ENCODE assay signal across 15 mouse cellular contexts in genomic region chr11:33078036-33078435, GRCm38 (mm10).
A peak's percentile ranks its signal among the peaks of the same experiment; 100 is the strongest.
DNase-seq lines count a peak whose midpoint lies in the region; ATAC-seq and TF ChIP-seq lines count a peak whose summit lies in the region.
"Had no signal": no experiment of that assay in that cellular context is flagged by ENCODE, and none has a peak within 500 bp of the region (broad histone marks: within the 10 kb centered on the region; RNA-seq: fewer than 3 reads in every experiment).

No protein-coding gene starts in this region.

- H3K27ac ChIP-seq in forebrain, embryonic 10.5 days = peak overlapping the region; percentile 51; the same call in 1 of the 2 replicates
- H3K27ac ChIP-seq in forebrain, embryonic 16.5 days (ENCODE audit: low read length) = no peak overlapping the region
- H3K27ac ChIP-seq in embryonic facial prominence, embryonic 13.5 days = peak overlapping the region; percentile 78; the same call in 1 of the 2 replicates
- peak overlapping the region; percentile 33 for H3K27ac ChIP-seq in limb, embryonic 14.5 days (replicated peaks; ENCODE audit: low read depth, low read length)
- H3K27ac ChIP-seq: heart, embryonic 10.5 days; macrophage had no signal

- peaks cover 18% of the 10 kb centered on the region for H3K4me1 ChIP-seq in forebrain, embryonic 10.5 days
- peaks cover 9% of the 10 kb centered on the region; the same call in 1 of the 2 replicates for H3K4me1 ChIP-seq in forebrain, embryonic 16.5 days (replicated peaks; ENCODE audit: control insufficient read depth, insufficient read depth, low read length)
- peaks cover 32% of the 10 kb centered on the region for H3K4me1 ChIP-seq in embryonic facial prominence, embryonic 13.5 days
- peaks cover 36% of the 10 kb centered on the region for H3K4me1 ChIP-seq in limb, embryonic 14.5 days (ENCODE audit: control insufficient read depth, insufficient read depth, low read length)

- H3K4me3 ChIP-seq in forebrain, embryonic 10.5 days = no peak overlapping the region
- H3K4me3 ChIP-seq in forebrain, embryonic 16.5 days (replicated peaks; ENCODE audit: low read length) = no peak overlapping the region
- H3K4me3 ChIP-seq in embryonic facial prominence, embryonic 13.5 days = no peak overlapping the region
- no peak overlapping the region for H3K4me3 ChIP-seq in limb, embryonic 14.5 days (replicated peaks; ENCODE audit: low read length)
- H3K4me3 ChIP-seq: heart, embryonic 10.5 days had no signal

- H3K9ac ChIP-seq in forebrain, embryonic 16.5 days (replicated peaks; ENCODE audit: low read depth, low read length) = no peak overlapping the region
- H3K9ac ChIP-seq in embryonic facial prominence, embryonic 13.5 days = no peak overlapping the region
- H3K9ac ChIP-seq in limb, embryonic 14.5 days (ENCODE audit: low read depth, low read length, severe bottlenecking) = no peak overlapping the region

- H3K4me2 ChIP-seq in forebrain, embryonic 16.5 days (ENCODE audit: low read length) = no peak overlapping the region
- H3K4me2 ChIP-seq in embryonic facial prominence, embryonic 13.5 days = no peak overlapping the region
- H3K4me2 ChIP-seq in limb, embryonic 14.5 days (replicated peaks; ENCODE audit: low read depth, low read length, severe bottlenecking) = no peak overlapping the region

- H3K9me3 ChIP-seq in forebrain, embryonic 10.5 days = no peaks in the 10 kb centered on the region
- no peaks in the 10 kb centered on the region for H3K9me3 ChIP-seq in forebrain, embryonic 16.5 days (ENCODE audit: control insufficient read depth, low read length)
- no peaks in the 10 kb centered on the region for H3K9me3 ChIP-seq in embryonic facial prominence, embryonic 13.5 days
- no peaks in the 10 kb centered on the region for H3K9me3 ChIP-seq in limb, embryonic 14.5 days (ENCODE audit: control insufficient read depth, low read length)
- H3K9me3 ChIP-seq: heart, embryonic 10.5 days had no signal

- H3K36me3 ChIP-seq in forebrain, embryonic 10.5 days (replicated peaks) = no peaks in the 10 kb centered on the region
- H3K36me3 ChIP-seq in forebrain, embryonic 16.5 days (ENCODE audit: control insufficient read depth, insufficient read depth) = no peaks in the 10 kb centered on the region
- no peaks in the 10 kb centered on the region for H3K36me3 ChIP-seq in embryonic facial prominence, embryonic 13.5 days
- H3K36me3 ChIP-seq in limb, embryonic 14.5 days (ENCODE audit: control insufficient read depth, insufficient read depth, low read length) = no peaks in the 10 kb centered on the region
- H3K36me3 ChIP-seq: heart, embryonic 10.5 days had no signal

- 0 out of 2 replicates have a peak, but pooled peaks cover 3% of the 10 kb centered on the region for H3K27me3 ChIP-seq in forebrain, embryonic 10.5 days (ENCODE audit: poor library complexity, severe bottlenecking)
- no peaks in the 10 kb centered on the region for H3K27me3 ChIP-seq in forebrain, embryonic 16.5 days (replicated peaks; ENCODE audit: control insufficient read depth, insufficient read depth, low read length)
- peaks cover 9% of the 10 kb centered on the region for H3K27me3 ChIP-seq in embryonic facial prominence, embryonic 13.5 days
- H3K27me3 ChIP-seq in limb, embryonic 14.5 days (ENCODE audit: control insufficient read depth, insufficient read depth, low read length) = no peaks in the 10 kb centered on the region

- no peak for ATAC-seq in forebrain, embryonic 16.5 days
- ATAC-seq in embryonic facial prominence, embryonic 13.5 days (ENCODE audit: insufficient number of reproducible peaks, insufficient read depth, low FRiP score, low TSS enrichment, low read depth) = no peak
- ATAC-seq in limb, embryonic 14.5 days (ENCODE audit: low FRiP score, low read depth) = peak; percentile 73
- ATAC-seq in granulocyte monocyte progenitor cell, adult 5-6 weeks (replicated peaks; ENCODE audit: poor library complexity, severe bottlenecking) = no peak
- ATAC-seq: intestine, embryonic 16.5 days had no signal

- no peak for DNase-seq in forebrain, embryonic 10.5 days (ENCODE audit: extremely low spot score, low spot score)
- peak; percentile 41 to 53 for DNase-seq in kidney, adult 8-10 months
- peak; percentile 35 for DNase-seq in limb, embryonic 14.5 days (ENCODE audit: low spot score)
- DNase-seq in cerebellum, adult 11 months = no peak
- DNase-seq in lung, adult 18-20 months = no peak
- DNase-seq: adrenal gland, postnatal 10 days; cerebellum, adult 18-20 months; left cerebral cortex, postnatal 4 days; thymus, postnatal 14 days had no signal

- 41% methylated on average over 7 of the region's 7 CpGs for WGBS in forebrain, embryonic 10.5 days
- 46% methylated on average over 7 of the region's 7 CpGs for WGBS in forebrain, embryonic 16.5 days
- WGBS in embryonic facial prominence, embryonic 13.5 days = 30% methylated on average over 7 of the region's 7 CpGs
- WGBS in limb, embryonic 14.5 days = 12% methylated on average over 7 of the region's 7 CpGs

- no peak for TF ChIP-seq POLR2A in limb, embryonic 14.5 days (IDR thresholded peaks at IDR 0.05; ENCODE audit: borderline replicate concordance, extremely low read depth, insufficient read depth, insufficient read length)

Comparison
In these comparisons a context has a peak if more than half of its experiments do, and no peak if none do; other contexts are left out.
1. DNase-seq: peak in kidney, adult 8-10 months (2 of 2) and limb, embryonic 14.5 days (single experiment); none in forebrain, embryonic 10.5 days (single experiment), cerebellum, adult 11 months (single experiment) and lung, adult 18-20 months (0 of 2).